Mouse (Mus musculus) splenic B cell, adult 2 months (primary cell): ENCODE data around the gene Sohlh1.

ENCODE experiments used
- DNase-seq: peaks from one replicate; pipeline ENCODE4 v3.0.0-alpha.2; 2011; ENCODE audit warnings: low read depth, low spot score
- H3K27me3 ChIP-seq: 2 replicates; pipeline ENCODE4 v1.6.1; 2012; ENCODE audit warnings: mild to moderate bottlenecking, low read length, moderate library complexity, mixed read lengths; ENCODE audit not compliant: control insufficient read depth, poor library complexity, insufficient read depth, severe bottlenecking
- H3K36me3 ChIP-seq: 2 replicates; pipeline ENCODE4 v1.6.1; 2012; ENCODE audit warnings: mild to moderate bottlenecking, low read length, moderate library complexity, mixed read lengths; ENCODE audit not compliant: control insufficient read depth, poor library complexity, insufficient read depth, severe bottlenecking

Sohlh1 gene

DNA sequence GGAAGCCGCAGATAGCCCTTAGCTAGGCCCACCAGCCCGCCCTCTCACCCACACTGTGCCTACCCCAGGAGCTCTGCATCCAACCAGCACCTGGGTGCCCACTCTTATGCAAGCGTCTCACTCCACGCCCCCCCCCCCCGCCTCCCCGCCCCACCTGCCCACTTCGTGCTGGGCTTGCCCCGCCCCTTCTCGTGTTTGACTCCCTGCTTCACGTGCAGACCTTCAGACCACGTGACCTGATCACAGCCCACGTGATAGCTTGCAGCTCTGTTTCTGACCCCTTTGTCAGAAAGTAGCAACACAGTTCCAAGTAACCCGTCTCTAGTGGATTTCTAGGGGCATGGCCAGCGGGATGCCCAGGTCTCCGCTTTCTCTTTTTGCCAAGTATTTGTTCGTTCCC is at the start of gene Sohlh1:
Sohlh1 (minus strand) TSS at position 23 of the 400 bp plus-strand sequence.
- DNase-seq, result no peak
- Histone ChIP-seq H3K27me3 (no peaks in the 10 kb centered on the region), H3K36me3 (no peaks in the 10 kb centered on the region)

DNA sequence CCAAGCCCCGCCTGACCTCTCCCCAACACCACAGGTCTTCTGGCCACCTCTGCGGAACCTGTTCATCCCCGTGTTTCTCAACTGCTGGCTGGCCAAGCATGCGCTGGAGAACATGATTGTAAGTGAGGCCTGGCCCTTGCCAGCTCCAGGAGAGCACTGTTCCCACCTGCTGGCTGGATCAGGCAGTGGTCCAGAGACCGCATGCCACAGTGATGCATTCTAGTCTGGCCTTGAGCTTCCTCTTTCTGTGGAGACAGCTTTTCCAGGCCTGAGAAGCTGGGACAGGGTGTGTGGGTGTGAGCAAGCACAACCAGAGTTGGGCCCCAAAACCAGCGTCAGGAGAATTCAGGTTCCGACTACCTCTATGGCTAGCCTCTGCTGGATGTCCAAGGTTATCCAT is 45.4 kb upstream of the Sohlh1 start:
- DNase-seq, result no peak
- Histone ChIP-seq H3K36me3 (no peaks in the 10 kb centered on the region), H3K27me3 (no peaks in the 10 kb centered on the region)

DNA sequence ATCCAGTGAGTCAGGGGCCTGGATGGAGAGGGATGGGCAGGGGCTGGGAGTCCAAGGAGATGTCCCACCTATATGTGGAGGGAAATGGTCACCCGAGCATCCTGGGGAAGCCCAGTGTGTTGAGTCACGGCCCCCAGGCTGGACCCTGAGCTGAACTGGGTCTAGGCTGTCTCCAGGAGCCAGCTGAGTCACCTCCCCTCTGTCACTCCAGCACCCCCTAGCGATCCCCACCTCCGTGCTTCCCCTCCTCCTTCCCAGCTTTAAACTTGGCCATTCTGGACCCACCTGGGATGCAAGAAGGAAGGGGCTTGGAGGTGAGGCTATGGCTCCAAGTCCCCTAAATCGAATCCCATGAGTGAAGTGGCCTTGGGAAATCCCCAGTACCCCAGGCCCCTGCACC is 41.1 kb upstream of the Sohlh1 start:
- DNase-seq, result no peak
- no peaks in the 10 kb centered on the region for H3K27me3 ChIP-seq
- no peaks in the 10 kb centered on the region for H3K36me3 ChIP-seq

DNA sequence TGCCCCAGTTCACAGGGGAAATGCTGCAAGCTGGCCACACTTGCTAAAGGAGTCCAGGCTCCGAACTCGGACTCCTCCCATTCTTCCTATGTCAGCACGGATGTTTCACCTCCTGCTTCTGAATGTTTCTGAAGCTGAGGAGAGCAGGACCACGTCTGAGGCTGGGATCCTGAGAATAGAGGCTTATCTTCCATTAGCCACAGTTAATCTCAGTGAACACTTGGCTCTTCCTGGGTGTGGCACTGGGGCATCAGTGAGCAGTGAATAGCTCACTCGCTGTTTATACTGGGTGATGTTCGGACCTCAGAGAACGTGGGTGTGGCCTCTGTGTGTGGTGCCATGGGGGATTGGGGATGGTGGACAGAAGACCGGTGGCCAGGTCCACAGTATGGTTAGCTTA is 40.2 kb upstream of the Sohlh1 start:
- Histone ChIP-seq H3K27me3 (no peaks in the 10 kb centered on the region), H3K36me3 (no peaks in the 10 kb centered on the region)
- no peak for DNase-seq

DNA sequence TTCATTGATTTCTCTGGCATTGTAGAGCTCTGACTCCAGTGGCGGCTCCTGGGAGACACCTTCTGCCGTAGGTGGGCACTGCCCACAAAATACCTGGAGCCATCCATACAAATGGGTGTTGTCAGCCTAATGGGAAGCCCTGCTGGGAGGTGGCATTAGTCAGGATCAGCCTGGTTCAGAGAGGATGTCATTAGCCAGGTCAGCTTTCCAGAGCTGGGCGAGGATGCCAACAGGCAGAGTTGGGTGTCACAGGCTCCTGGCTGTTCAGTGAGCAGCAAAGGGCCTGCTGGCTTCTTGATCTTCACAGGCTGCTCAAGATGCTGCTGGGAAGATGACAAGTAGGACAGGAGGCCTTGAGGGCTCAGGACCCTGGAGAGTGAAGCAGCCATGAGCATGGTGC is 37.7 kb upstream of the Sohlh1 start:
- H3K27me3 ChIP-seq, result no peaks in the 10 kb centered on the region
- H3K36me3 ChIP-seq, result no peaks in the 10 kb centered on the region
- DNase-seq, result no peak

DNA sequence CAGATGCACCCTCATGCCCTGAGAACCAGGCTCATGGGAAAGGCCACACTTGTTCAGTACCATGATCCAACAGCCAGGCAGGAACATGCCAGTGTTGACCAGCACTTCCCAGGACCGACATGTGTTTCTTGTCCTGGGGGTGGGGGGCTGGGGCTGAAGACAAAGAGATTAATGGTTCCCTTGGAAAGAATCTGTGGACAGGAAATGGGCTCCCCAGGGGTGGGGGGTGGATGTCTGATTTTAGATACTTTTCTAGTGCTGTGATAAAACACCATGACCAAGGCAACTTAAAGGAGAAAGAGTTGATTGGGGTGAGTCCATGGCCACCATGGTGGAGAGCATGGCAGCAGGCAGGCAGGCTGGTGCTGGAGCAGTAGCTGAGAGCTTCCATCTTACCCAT is 35.2 kb upstream of the Sohlh1 start:
- DNase-seq, result no peak
- Histone ChIP-seq H3K36me3 (no peaks in the 10 kb centered on the region), H3K27me3 (no peaks in the 10 kb centered on the region)

DNA sequence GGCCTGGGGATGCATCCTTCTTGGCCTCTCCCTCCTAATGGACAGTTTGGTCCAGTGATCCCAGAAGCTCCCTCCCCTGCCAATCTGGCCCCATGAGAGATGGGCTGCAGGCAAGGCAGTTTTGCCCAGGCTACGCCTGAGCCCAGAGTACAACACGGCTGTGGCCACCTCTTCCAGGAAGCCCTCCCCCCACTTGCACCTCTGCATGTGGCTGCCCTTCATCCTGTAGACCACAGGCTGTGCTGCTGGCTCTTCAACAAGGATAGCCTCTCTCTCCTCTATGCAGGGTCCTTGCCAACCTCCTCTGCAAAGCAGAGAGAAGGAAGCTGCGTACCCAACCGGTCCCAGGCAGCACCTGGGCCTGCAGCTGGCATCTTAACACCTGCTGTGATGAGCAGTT is 32.0 kb upstream of the Sohlh1 start:
- no peak for DNase-seq
- Histone ChIP-seq H3K27me3 (no peaks in the 10 kb centered on the region), H3K36me3 (no peaks in the 10 kb centered on the region)

DNA sequence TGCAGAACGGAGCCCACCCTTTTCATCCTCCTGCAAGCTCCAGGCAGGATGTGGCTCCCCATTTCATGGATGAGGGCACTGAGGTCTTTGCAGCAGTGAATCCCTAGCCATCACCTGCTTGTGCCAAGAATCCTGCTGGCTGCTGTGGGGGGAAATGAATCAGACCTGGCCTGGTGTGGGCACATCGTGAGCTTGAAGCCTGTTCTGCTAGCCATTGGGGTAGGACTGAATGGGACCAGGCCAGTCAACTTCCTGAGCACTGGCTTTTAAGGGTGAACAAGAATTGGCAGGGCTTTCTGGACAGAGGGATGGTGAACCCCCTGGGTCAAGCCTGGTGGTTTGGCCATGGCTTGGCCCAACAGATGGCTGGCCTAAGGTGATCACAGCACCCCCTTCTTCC is 31.5 kb upstream of the Sohlh1 start:
- DNase-seq, result no peak
- Histone ChIP-seq H3K36me3 (no peaks in the 10 kb centered on the region), H3K27me3 (no peaks in the 10 kb centered on the region)

DNA sequence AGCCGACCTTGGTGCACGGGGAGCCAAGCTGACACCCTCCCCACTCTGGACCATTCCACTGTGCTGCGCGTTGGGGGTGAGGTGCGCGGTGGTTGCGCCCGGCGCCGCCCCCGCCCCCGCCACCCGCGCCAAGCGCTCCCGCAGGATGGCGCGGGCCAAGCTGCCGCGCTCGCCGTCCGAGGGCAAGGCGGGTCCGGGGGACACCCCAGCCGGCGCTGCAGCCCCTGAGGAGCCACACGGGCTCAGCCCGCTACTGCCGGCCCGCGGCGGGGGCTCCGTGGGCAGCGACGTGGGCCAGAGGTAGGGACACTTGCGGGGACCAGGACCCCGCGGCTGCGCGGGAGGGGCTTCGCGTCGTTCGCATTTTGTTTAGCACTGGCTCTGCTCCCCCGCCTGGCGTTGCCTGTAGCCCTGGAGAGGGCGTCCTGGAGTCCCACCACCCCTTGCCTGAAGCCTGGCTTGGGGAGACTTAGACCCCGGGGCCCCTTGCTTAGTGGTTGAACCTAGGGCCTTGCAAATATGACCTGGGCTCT is 30.8 kb upstream of the Sohlh1 start:
- H3K36me3 ChIP-seq, result no peaks in the 10 kb centered on the region
- H3K27me3 ChIP-seq, result no peaks in the 10 kb centered on the region
- no peak for DNase-seq

DNA sequence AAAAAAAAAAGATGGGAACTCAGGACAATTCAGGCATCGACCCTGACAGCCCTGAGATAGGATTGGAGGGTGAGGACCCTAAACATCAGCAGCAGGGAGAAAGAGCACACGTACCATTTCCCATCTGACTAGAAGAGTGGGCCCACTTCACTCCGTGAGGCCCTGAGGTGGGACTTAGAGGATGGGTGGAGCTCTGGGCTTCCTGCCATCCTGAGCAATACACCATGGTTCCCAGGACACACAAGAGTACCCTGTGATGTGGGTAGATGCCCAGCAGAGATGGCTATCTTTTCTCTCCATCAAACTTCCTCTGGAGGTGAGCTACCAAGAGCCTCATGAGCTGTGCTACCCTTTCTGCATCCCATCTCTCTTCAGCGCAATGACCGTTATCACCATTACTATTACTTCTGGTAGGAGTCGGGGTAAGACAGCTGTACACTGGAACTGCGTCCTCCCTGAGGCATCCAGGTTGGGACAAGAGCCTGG is 30.2 kb upstream of the Sohlh1 start:
- H3K36me3 ChIP-seq, result no peaks in the 10 kb centered on the region
- DNase-seq, result no peak
- no peaks in the 10 kb centered on the region for H3K27me3 ChIP-seq

DNA sequence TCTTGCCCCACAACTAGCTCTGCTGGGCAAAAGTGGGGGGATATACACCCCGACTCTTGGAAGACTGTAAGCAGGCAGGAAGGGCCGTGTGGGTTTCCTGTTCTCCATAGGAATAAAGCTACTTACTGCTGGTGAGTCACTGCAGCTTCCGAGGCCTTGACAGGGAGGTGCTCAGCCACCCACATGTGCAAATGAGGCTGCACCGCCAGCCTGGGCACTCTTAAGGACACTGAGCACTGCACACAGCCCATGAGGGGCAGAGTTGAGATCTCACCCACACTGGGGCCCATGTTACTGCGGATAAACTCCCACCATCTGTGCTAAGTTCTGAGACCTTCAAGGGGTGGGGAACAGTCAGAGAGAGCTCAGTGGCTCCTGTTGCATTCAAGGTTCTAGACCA is 19.6 kb upstream of the Sohlh1 start:
- Histone ChIP-seq H3K36me3 (no peaks in the 10 kb centered on the region), H3K27me3 (no peaks in the 10 kb centered on the region)
- no peak for DNase-seq

DNA sequence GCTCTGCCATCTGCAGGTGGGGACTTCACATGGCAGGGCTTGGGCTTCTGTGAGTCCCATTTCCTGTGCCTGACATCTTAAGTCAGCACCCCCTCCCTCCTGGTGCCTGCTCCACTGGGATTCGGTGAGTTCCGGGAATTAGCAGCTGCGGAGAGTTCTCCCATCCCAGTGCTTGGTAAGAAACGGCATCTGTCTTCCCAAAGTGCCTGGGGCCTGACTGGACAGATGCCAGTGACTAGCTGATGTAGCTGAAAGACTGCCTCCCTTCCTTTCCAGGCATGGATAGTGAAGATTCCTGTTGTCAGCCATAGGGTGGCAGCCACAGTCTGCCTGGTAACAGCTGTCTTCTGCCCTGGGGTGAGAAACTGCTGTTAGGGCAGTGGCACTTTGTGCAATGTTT is 18.4 kb upstream of the Sohlh1 start:
- Histone ChIP-seq H3K36me3 (no peaks in the 10 kb centered on the region), H3K27me3 (no peaks in the 10 kb centered on the region)
- no peak for DNase-seq

DNA sequence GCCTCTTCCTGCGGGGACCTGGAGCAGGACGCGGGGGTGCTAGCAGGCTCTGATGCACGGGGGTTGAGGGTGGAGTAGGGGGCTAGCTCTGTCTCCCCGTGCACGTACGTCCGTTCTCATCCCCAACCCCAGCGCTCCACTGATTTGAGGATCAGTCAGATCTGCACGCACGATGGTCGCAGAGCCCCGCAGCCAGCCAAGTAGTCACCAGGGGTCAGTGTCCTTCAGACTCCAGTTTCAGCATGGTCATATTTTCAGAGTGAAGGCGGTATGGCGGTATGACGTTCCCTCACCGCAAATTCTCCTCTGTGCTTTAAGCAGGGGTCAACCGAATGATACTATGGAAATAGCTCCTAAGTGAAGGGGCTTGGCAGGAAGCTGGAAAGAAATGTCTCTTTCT is 17.2 kb upstream of the Sohlh1 start:
- no peak for DNase-seq
- Histone ChIP-seq H3K27me3 (no peaks in the 10 kb centered on the region), H3K36me3 (no peaks in the 10 kb centered on the region)

DNA sequence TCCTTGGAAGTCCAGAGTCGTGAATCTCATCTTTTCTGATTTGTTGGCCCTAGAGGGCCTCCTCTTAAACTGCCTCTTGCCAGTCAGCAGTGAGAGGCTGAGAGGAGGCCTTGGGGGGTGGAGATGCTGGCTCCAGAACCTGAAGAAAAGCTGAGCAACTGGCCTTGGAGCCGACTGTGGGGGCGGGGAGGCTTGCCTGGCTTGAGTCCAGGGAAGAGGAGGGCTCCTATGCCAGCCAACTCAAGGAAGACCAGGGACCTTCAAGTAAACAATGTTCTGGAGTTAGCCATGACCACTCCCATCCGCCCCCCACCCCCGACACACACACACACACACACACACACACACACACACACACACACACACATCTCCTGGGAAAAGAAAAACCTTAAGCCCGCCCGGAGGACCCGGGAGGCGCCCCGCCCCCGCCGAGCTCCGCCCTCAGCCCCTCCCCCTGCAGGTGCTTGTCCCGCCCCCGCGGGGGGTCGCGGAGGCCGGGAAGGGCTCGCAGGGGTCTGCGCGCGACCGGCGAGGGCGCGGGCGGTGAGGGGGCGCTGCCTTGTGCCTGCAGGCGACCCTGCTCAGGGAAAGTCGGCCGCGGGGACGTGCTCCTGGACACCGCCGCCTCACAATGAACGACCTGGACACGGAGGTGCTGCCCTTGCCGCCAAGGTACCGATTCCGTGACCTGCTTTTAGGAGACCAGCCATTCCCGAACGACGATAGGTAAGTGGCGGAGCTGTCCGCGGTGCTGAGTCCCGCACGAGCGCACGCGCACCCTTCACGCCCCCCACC is 16.5 kb upstream of the Sohlh1 start, which contains the start of gene Kcnt1:
Kcnt1 (plus strand) TSS at position 398 of the 795 bp plus-strand sequence.
- no peaks in the 10 kb centered on the region for H3K36me3 ChIP-seq
- no peaks in the 10 kb centered on the region for H3K27me3 ChIP-seq
- no peak for DNase-seq

DNA sequence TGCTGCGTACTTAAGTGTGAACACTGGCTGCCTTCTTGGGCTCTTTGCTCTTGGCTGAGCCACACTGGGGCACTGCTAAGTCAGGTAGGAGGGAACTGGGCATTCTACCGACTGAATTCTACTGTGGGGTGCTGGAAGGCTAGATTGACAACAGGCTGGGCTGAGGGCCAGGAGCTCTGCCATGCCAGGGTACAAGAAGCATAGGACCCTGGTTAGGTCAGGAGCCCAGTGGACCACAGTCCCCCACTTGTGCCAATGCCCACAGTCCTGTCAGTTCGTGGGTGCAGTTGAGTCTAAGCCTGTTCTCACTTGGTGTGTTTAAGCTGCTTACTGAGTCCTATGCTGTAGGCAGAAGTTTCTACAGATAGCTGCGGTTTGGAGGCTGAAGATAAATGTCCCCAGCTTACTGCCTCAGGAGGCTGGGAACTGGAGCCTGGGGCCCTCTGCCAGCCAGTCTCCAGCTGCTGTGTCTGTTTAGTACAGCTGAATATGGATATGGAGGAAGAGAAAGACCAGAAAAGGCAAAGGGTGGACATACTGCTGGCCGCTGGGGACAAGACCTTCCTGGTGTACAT is 15.7 kb upstream of the Sohlh1 start:
- DNase-seq, result no peak

More for the DNA sequence above, 15.7 kb upstream of the Sohlh1 start:
- Histone ChIP-seq H3K27me3 (no peaks in the 10 kb centered on the region), H3K36me3 (no peaks in the 10 kb centered on the region)
